Mouse (Mus musculus): ENCODE measurements around the gene Akap7. TPM values are rescaled to one million over a fixed set of nuclear protein-coding genes. Genes with fewer than 3 reads are reported as not detected.

Akap7 gene
- polyA plus RNA-seq, 1 experiment from 2014 or later, result 47.9 TPM

- WGBS, result 91% methylated on average over 4 of the region's 4 CpGs
- ATAC-seq (ENCODE audit: low read depth), result no peak
Observed at GRCm38 (mm10) chr10:25253006-25253405, 54.7 kb downstream of the Akap7 start.

DNA sequence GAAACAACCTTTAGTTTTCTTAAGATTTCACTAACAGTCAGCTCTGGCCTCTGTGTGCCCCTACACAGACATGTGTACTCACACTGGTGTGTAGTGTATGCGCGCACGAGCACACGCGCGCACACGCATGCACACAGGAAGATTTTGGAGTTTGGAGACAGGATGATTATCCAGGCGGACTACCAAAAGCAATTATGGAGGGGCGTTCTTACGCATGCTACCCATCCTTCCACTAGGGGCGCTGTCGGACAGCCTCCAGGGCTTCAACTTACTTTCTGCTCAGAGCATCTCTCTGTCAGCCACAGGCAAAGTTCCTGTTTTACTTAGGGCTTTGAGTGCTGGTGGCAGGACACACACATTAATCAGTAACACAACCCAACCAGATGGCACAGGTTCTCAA, 57.6 kb downstream of the Akap7 start:
- Histone ChIP-seq H3K9me3 (ENCODE audit: control insufficient read depth, low read length) (no peaks in the 10 kb centered on the region), H3K9ac (replicated peaks; ENCODE audit: low read depth, low read length) (no peak overlapping the region), H3K36me3 (ENCODE audit: control insufficient read depth, insufficient read depth, low read length) (no peaks in the 10 kb centered on the region), H3K27ac (ENCODE audit: low read depth, low read length) (no peak overlapping the region), H3K27me3 (ENCODE audit: control insufficient read depth, insufficient read depth, low read length) (no peaks in the 10 kb centered on the region), H3K4me3 (ENCODE audit: low read depth, low read length) (no peak overlapping the region), H3K4me1 (ENCODE audit: control insufficient read depth, insufficient read depth, low read length) (no peaks in the 10 kb centered on the region), H3K4me2 (ENCODE audit: low read depth, low read length) (no peak overlapping the region)
- 38% methylated on average over 12 of the region's 12 CpGs for WGBS
- ATAC-seq (ENCODE audit: low read depth), result peak; percentile 69; the same call in 1 of the 2 replicates

More at GRCm38 (mm10) chr10:25253006-25253405, 54.7 kb downstream of the Akap7 start:
- H3K27me3 ChIP-seq (ENCODE audit: control insufficient read depth, insufficient read depth, low read length), result no peaks in the 10 kb centered on the region
- no peaks in the 10 kb centered on the region for H3K36me3 ChIP-seq (ENCODE audit: control insufficient read depth, insufficient read depth, low read length)
- H3K27ac ChIP-seq (ENCODE audit: low read depth, low read length), result no peak overlapping the region
- no peaks in the 10 kb centered on the region for H3K4me1 ChIP-seq (ENCODE audit: control insufficient read depth, insufficient read depth, low read length)
- no peak overlapping the region for H3K4me2 ChIP-seq (ENCODE audit: low read depth, low read length)
- H3K9me3 ChIP-seq (ENCODE audit: control insufficient read depth, low read length), result no peaks in the 10 kb centered on the region
- H3K9ac ChIP-seq (replicated peaks; ENCODE audit: low read depth, low read length), result no peak overlapping the region
- no peak overlapping the region for H3K4me3 ChIP-seq (ENCODE audit: low read depth, low read length)

DNA sequence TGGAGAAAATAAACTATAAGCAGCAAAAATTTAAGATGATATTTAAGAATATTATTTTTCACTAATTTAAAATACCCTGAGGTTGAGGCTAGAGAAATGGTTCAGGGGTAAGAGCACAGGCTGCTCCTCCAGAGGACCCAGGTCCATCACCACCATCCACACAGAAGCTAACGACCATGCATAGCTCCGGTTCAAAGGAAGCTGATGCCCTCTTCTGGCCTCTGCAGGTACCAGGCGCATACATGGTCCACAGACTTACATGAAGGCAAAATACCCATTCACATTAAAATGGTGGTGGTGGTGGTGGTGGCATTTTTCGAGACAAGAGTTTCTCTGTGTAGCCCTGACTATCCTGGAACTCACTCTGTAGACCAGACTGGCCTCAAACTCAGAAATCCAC, 61.5 kb downstream of the Akap7 start:
- ATAC-seq (ENCODE audit: low read depth), result no peak; the same call in 1 of the 2 replicates
- H3K27ac ChIP-seq (ENCODE audit: low read depth, low read length), result no peak overlapping the region
- 65% methylated on average over 4 of the region's 4 CpGs for WGBS
- H3K27me3 ChIP-seq (ENCODE audit: control insufficient read depth, insufficient read depth, low read length), result no peaks in the 10 kb centered on the region
- H3K4me2 ChIP-seq (ENCODE audit: low read depth, low read length), result no peak overlapping the region
- H3K9ac ChIP-seq (replicated peaks; ENCODE audit: low read depth, low read length), result no peak overlapping the region
- H3K4me1 ChIP-seq (ENCODE audit: control insufficient read depth, insufficient read depth, low read length), result no peaks in the 10 kb centered on the region
- H3K36me3 ChIP-seq (ENCODE audit: control insufficient read depth, insufficient read depth, low read length), result no peaks in the 10 kb centered on the region
- no peaks in the 10 kb centered on the region for H3K9me3 ChIP-seq (ENCODE audit: control insufficient read depth, low read length)
- H3K4me3 ChIP-seq (ENCODE audit: low read depth, low read length), result no peak overlapping the region

DNA sequence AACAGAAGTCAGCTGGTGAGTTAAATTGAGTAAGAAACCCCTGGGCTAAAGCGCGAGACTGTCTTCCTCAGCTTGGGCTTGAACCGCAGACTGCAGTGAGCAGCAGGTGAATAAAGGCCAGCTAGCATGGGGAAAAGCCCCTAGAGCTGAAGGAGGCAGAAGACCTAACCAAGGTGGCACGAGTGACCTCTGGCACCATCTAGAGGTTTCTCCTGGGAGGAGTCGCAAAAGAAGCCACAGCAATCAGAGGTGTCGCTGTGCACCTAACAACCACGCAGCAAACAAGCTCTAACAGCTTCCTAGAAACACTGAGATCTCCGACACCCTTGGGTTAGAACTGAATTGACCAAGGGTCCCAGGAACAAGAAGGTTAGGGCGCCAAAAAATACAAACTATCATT, 68.5 kb downstream of the Akap7 start:
- no peak overlapping the region for H3K27ac ChIP-seq (ENCODE audit: low read depth, low read length)
- no peaks in the 10 kb centered on the region for H3K27me3 ChIP-seq (ENCODE audit: control insufficient read depth, insufficient read depth, low read length)
- H3K4me1 ChIP-seq (ENCODE audit: control insufficient read depth, insufficient read depth, low read length), result no peaks in the 10 kb centered on the region
- peak; percentile 69; the same call in 1 of the 2 replicates for ATAC-seq (ENCODE audit: low read depth)
- no peaks in the 10 kb centered on the region for H3K36me3 ChIP-seq (ENCODE audit: control insufficient read depth, insufficient read depth, low read length)
- no peak overlapping the region for H3K9ac ChIP-seq (replicated peaks; ENCODE audit: low read depth, low read length)
- H3K4me2 ChIP-seq (ENCODE audit: low read depth, low read length), result no peak overlapping the region
- H3K9me3 ChIP-seq (ENCODE audit: control insufficient read depth, low read length), result no peaks in the 10 kb centered on the region
- 32% methylated on average over 9 of the region's 9 CpGs for WGBS
- no peak overlapping the region for H3K4me3 ChIP-seq (ENCODE audit: low read depth, low read length)

- no peaks in the 10 kb centered on the region for H3K36me3 ChIP-seq (ENCODE audit: control insufficient read depth, insufficient read depth, low read length)
- no peak for ATAC-seq (ENCODE audit: low read depth)
- H3K27ac ChIP-seq (ENCODE audit: low read depth, low read length), result no peak overlapping the region
- H3K9ac ChIP-seq (replicated peaks; ENCODE audit: low read depth, low read length), result no peak overlapping the region
- no peak overlapping the region for H3K4me3 ChIP-seq (ENCODE audit: low read depth, low read length)
- H3K4me2 ChIP-seq (ENCODE audit: low read depth, low read length), result no peak overlapping the region
- no peaks in the 10 kb centered on the region for H3K27me3 ChIP-seq (ENCODE audit: control insufficient read depth, insufficient read depth, low read length)
- no peaks in the 10 kb centered on the region for H3K4me1 ChIP-seq (ENCODE audit: control insufficient read depth, insufficient read depth, low read length)
- no peaks in the 10 kb centered on the region for H3K9me3 ChIP-seq (ENCODE audit: control insufficient read depth, low read length)
- WGBS, result 81% methylated on average over 1 of the region's 1 CpGs
Observed at GRCm38 (mm10) chr10:25234080-25234479, 73.6 kb downstream of the Akap7 start.

DNA sequence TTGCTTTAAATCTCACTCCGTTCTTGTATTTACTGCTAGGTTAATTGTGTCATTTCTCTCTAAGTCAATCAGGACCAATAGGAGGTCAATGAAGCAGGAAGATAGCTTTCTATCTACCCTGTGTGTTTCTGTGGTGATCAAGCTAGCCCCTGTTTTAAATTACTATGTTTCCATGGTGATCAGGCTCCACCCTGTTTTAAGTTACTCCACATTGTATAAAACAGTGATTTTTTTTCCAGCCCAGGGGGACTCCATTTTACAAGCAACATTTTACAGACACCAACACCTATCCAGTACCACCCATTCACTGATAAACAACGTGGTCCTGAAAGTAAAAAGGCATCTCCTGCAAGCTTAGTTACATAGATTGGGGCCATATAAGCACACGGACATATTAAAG, 75.0 kb downstream of the Akap7 start:
- Histone ChIP-seq H3K9me3 (ENCODE audit: control insufficient read depth, low read length) (no peaks in the 10 kb centered on the region), H3K27me3 (ENCODE audit: control insufficient read depth, insufficient read depth, low read length) (no peaks in the 10 kb centered on the region), H3K4me3 (ENCODE audit: low read depth, low read length) (no peak overlapping the region), H3K9ac (replicated peaks; ENCODE audit: low read depth, low read length) (no peak overlapping the region), H3K36me3 (ENCODE audit: control insufficient read depth, insufficient read depth, low read length) (no peaks in the 10 kb centered on the region), H3K4me1 (ENCODE audit: control insufficient read depth, insufficient read depth, low read length) (no peaks in the 10 kb centered on the region), H3K27ac (ENCODE audit: low read depth, low read length) (no peak overlapping the region), H3K4me2 (ENCODE audit: low read depth, low read length) (no peak overlapping the region)
- ATAC-seq (ENCODE audit: low read depth), result peak; percentile 34; the same call in 1 of the 2 replicates
- 47% methylated on average over 3 of the region's 3 CpGs for WGBS

DNA sequence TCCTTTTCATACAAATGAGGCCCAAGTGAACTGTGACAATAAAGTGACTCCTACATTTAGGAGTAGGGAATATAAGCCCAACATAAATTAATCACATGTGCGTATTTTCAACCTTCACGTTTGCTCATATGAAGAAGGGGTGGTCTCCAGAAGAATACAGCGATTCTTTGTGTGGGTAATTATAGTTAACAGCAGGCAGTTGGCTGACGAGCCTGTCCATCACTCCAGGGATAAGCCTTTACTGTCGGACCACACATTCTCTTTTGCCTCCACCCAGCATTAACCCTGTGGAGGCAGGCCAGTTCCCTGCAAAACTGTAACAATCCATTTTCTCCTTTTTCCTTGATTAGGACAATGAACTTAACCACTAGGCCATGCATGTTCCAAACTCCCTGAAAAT, 76.3 kb downstream of the Akap7 start:
- Histone ChIP-seq H3K27me3 (ENCODE audit: control insufficient read depth, insufficient read depth, low read length) (no peaks in the 10 kb centered on the region), H3K9ac (replicated peaks; ENCODE audit: low read depth, low read length) (no peak overlapping the region), H3K4me3 (ENCODE audit: low read depth, low read length) (no peak overlapping the region), H3K4me2 (ENCODE audit: low read depth, low read length) (no peak overlapping the region), H3K9me3 (ENCODE audit: control insufficient read depth, low read length) (no peaks in the 10 kb centered on the region), H3K36me3 (ENCODE audit: control insufficient read depth, insufficient read depth, low read length) (no peaks in the 10 kb centered on the region), H3K4me1 (ENCODE audit: control insufficient read depth, insufficient read depth, low read length) (no peaks in the 10 kb centered on the region), H3K27ac (ENCODE audit: low read depth, low read length) (no peak overlapping the region)
- 21% methylated on average over 5 of the region's 5 CpGs for WGBS
- ATAC-seq (ENCODE audit: low read depth), result no peak

GRCm38 (mm10) chr10:25224371-25224770, 83.3 kb downstream of the Akap7 start:
- H3K27me3 ChIP-seq (ENCODE audit: control insufficient read depth, insufficient read depth, low read length), result no peaks in the 10 kb centered on the region
- no peaks in the 10 kb centered on the region for H3K4me1 ChIP-seq (ENCODE audit: control insufficient read depth, insufficient read depth, low read length)
- H3K4me3 ChIP-seq (ENCODE audit: low read depth, low read length), result no peak overlapping the region
- ATAC-seq (ENCODE audit: low read depth), result no peak
- no peaks in the 10 kb centered on the region for H3K9me3 ChIP-seq (ENCODE audit: control insufficient read depth, low read length)
- H3K36me3 ChIP-seq (ENCODE audit: control insufficient read depth, insufficient read depth, low read length), result no peaks in the 10 kb centered on the region
- no peak overlapping the region for H3K4me2 ChIP-seq (ENCODE audit: low read depth, low read length)
- no peak overlapping the region for H3K27ac ChIP-seq (ENCODE audit: low read depth, low read length)
- 82% methylated on average over 5 of the region's 5 CpGs for WGBS
- no peak overlapping the region for H3K9ac ChIP-seq (replicated peaks; ENCODE audit: low read depth, low read length)

DNA sequence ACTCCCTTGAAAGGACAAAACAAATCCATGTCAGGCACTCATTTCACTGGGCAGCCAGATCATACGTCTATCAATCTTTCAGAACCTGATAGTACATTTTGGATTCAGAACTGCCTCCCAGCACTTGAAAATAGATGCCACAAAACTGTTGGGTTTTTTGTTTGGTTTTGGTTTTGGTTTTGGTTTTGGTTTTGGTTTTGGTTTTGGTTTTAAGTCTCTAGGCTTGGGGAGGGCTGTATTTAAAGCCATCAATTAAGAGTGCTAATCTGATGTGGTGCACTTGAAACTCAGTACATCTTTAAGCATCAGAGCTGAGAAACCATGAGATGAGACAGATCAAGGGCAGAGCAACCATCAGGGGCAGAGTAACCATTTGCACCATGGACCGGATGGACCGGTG, 86.9 kb downstream of the Akap7 start:
- Histone ChIP-seq H3K9me3 (ENCODE audit: control insufficient read depth, low read length) (no peaks in the 10 kb centered on the region), H3K4me3 (ENCODE audit: low read depth, low read length) (no peak overlapping the region), H3K4me1 (ENCODE audit: control insufficient read depth, insufficient read depth, low read length) (no peaks in the 10 kb centered on the region), H3K27ac (ENCODE audit: low read depth, low read length) (no peak overlapping the region), H3K27me3 (ENCODE audit: control insufficient read depth, insufficient read depth, low read length) (no peaks in the 10 kb centered on the region), H3K4me2 (ENCODE audit: low read depth, low read length) (no peak overlapping the region), H3K9ac (replicated peaks; ENCODE audit: low read depth, low read length) (no peak overlapping the region), H3K36me3 (ENCODE audit: control insufficient read depth, insufficient read depth, low read length) (no peaks in the 10 kb centered on the region)
- no peak for ATAC-seq (ENCODE audit: low read depth)
- WGBS, result 93% methylated on average over 3 of the region's 3 CpGs
